Comparison of ENCODE assay signal across 10 mouse cellular contexts in genomic region chr3:145817276-145817675, GRCm38 (mm10). TPM values are rescaled to one million over a fixed set of nuclear protein-coding genes. Genes with fewer than 3 reads are reported as not detected.
DNase-seq lines count a peak whose midpoint lies in the region; ATAC-seq lines count a peak whose summit lies in the region.
"Had no signal": no experiment of that assay in that cellular context is flagged by ENCODE, and none has a peak within 500 bp of the region (broad histone marks: within the 10 kb centered on the region; RNA-seq: fewer than 3 reads in every experiment).

No protein-coding gene starts in this region.

- 0 out of 2 replicates have a peak overlapping the region, but pooled peaks have one; percentile 18 for H3K27ac ChIP-seq in forebrain, embryonic 11.5 days (ENCODE audit: low read depth, low read length)
- H3K27ac ChIP-seq in hindbrain, embryonic 12.5 days = peak overlapping the region; percentile 62
- H3K27ac ChIP-seq: gastrocnemius, adult 2 months; neural tube, embryonic 12.5 days had no signal

- peak; percentile 13 for DNase-seq in layer of hippocampus, adult 11-12 months (ENCODE audit: low spot score)
- DNase-seq in layer of hippocampus, adult 8-10 months (ENCODE audit: low spot score in 2 of 2) = no peak
- no peak for DNase-seq in forebrain, embryonic 11.5 days (ENCODE audit: low spot score)
- DNase-seq in lung, postnatal 36 days = peak; percentile 21
- no peak for DNase-seq in right cerebral cortex, postnatal 4 days
- no peak for DNase-seq in frontal cortex, postnatal 25 days (ENCODE audit: low spot score in 2 of 2)
- no peak for DNase-seq in testis, postnatal 14 days (ENCODE audit: low spot score)
- DNase-seq: gastrocnemius, adult 2 months had no signal

- peaks cover 5% of the 10 kb centered on the region for H3K4me1 ChIP-seq in forebrain, embryonic 11.5 days (replicated peaks; ENCODE audit: control insufficient read depth, insufficient read depth, low read length)
- H3K4me1 ChIP-seq in hindbrain, embryonic 12.5 days = peaks cover 10% of the 10 kb centered on the region
- H3K4me1 ChIP-seq: neural tube, embryonic 12.5 days had no signal

- H3K9ac ChIP-seq in forebrain, embryonic 11.5 days (ENCODE audit: low read length) = no peak overlapping the region
- no peak overlapping the region for H3K9ac ChIP-seq in hindbrain, embryonic 12.5 days
- H3K9ac ChIP-seq: neural tube, embryonic 12.5 days had no signal

- no peaks in the 10 kb centered on the region for H3K36me3 ChIP-seq in forebrain, embryonic 11.5 days (ENCODE audit: control insufficient read depth, insufficient read depth, low read length)
- no peaks in the 10 kb centered on the region for H3K36me3 ChIP-seq in hindbrain, embryonic 12.5 days
- H3K36me3 ChIP-seq: neural tube, embryonic 12.5 days had no signal

- no peaks in the 10 kb centered on the region for H3K27me3 ChIP-seq in forebrain, embryonic 11.5 days (ENCODE audit: control insufficient read depth, insufficient read depth, low read length)
- no peaks in the 10 kb centered on the region for H3K27me3 ChIP-seq in hindbrain, embryonic 12.5 days
- H3K27me3 ChIP-seq: neural tube, embryonic 12.5 days had no signal

- H3K4me3 ChIP-seq in forebrain, embryonic 11.5 days (ENCODE audit: low read depth, low read length) = no peak overlapping the region
- no peak overlapping the region for H3K4me3 ChIP-seq in hindbrain, embryonic 12.5 days
- H3K4me3 ChIP-seq: gastrocnemius, adult 2 months; neural tube, embryonic 12.5 days had no signal

- H3K9me3 ChIP-seq in forebrain, embryonic 11.5 days (ENCODE audit: control insufficient read depth, low read length) = no peaks in the 10 kb centered on the region
- no peaks in the 10 kb centered on the region for H3K9me3 ChIP-seq in hindbrain, embryonic 12.5 days (replicated peaks)
- H3K9me3 ChIP-seq: neural tube, embryonic 12.5 days had no signal

- ATAC-seq in forebrain, embryonic 11.5 days (replicated peaks; ENCODE audit: low FRiP score) = 0 out of 2 replicates have a peak, but pooled peaks have one; percentile 31
- peak; percentile 61 for ATAC-seq in hindbrain, embryonic 12.5 days (ENCODE audit: low FRiP score)

- 56% methylated on average over 6 of the region's 6 CpGs for WGBS in forebrain, embryonic 11.5 days
- WGBS in hindbrain, embryonic 12.5 days = 31% methylated on average over 6 of the region's 6 CpGs

- no peak overlapping the region for H3K4me2 ChIP-seq in forebrain, embryonic 11.5 days (ENCODE audit: low read depth, low read length, severe bottlenecking)
- H3K4me2 ChIP-seq in hindbrain, embryonic 12.5 days (replicated peaks) = no peak overlapping the region
- H3K4me2 ChIP-seq: neural tube, embryonic 12.5 days had no signal

RNA-seq across cellular contexts. Expression of gene Ddah1, which starts 58.8 kb away (rescaled TPM):
- 10 to 100 TPM; 55.4 to 64.4 (median 60.5) TPM for total RNA-seq in layer of hippocampus, adult 8-10 months (2022)
- 71.2 and 84.3 TPM in 2 replicates for polyA plus RNA-seq in forebrain, embryonic 11.5 days (2014; fragmentation: Nextera tagmentation; extraction: Ambion mirVana)
- 46.8 and 53.8 TPM in 2 replicates for polyA plus RNA-seq in hindbrain, embryonic 12.5 days (2016; fragmentation: Nextera tagmentation; extraction: Ambion mirVana)

Comparison
In these comparisons a context has a peak if more than half of its experiments do, and no peak if none do; other contexts are left out.
1. DNase-seq: peak in layer of hippocampus, adult 11-12 months (single experiment) and lung, postnatal 36 days (single experiment); none in layer of hippocampus, adult 8-10 months (0 of 2), forebrain, embryonic 11.5 days (single experiment), right cerebral cortex, postnatal 4 days (single experiment), frontal cortex, postnatal 25 days (0 of 2) and testis, postnatal 14 days (single experiment).